Mouse (Mus musculus): Measurements from ENCODE around the gene Stat4. TPM values are rescaled to one million over a fixed set of nuclear protein-coding genes. Genes with fewer than 3 reads are reported as not detected.

Stat4 gene
- polyA plus RNA-seq, 1 experiment, result 5.3 TPM

DNA sequence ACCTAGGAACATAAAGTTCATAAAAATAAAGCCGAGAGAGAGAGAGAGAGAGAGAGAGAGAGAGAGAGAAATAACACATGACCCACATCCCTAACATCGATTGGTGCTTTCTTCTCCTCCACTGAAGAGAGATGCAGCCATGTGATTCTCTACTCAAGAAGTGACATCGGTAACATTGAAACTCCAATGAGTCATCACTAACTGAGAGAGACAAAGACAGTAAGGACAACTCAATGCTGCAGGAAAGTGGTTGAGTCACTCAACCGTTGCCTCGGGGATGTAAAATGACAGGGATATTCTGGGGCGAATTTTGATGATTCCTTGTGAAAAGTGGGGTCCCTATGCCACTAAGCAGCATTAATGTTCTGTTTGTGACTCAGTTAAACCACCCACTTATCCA lies 16.8 kb upstream of the Stat4 start:
- TF ChIP-seq POLR2A (IDR thresholded peaks at IDR 0.05; ENCODE audit: insufficient read depth, low read length), result no peak
- H3K4me1 ChIP-seq (ENCODE audit: control insufficient read depth, insufficient read depth, low read length), result no peaks in the 10 kb centered on the region

DNA sequence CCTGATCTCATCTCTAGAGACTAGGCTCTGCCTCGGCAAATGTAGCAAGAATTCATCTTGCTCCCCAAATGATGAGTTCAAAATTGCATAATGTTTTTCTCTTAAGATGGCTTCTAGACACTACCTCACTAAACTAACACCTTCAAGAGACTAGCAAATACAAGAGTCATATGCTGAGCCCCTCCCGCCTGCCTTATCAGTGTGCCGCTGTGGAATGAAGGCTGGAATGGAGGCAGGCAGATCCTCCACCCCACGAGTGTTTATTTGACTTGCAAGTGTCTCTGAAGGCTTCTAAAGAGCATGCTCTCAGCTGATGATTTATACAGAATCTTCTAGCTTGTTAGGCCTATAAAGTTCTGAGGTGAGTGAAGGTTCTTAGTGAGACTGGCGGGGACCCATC lies 11.4 kb upstream of the Stat4 start:
- TF ChIP-seq CTCF (IDR thresholded peaks at IDR 0.05; ENCODE audit: low read depth, low read length) (no peak), EP300 (IDR thresholded peaks at IDR 0.05; ENCODE audit: insufficient read depth, low read depth, low read length) (no peak), POLR2A (IDR thresholded peaks at IDR 0.05; ENCODE audit: insufficient read depth, low read length) (no peak)
- Histone ChIP-seq H3K9ac (ENCODE audit: low read depth, poor library complexity, severe bottlenecking) (no peak overlapping the region), H3K4me3 (ENCODE audit: low read depth, low read length) (no peak overlapping the region), H3K27ac (ENCODE audit: insufficient read depth, low read length) (no peak overlapping the region), H3K4me1 (ENCODE audit: control insufficient read depth, insufficient read depth, low read length) (no peaks in the 10 kb centered on the region), H3K36me3 (ENCODE audit: control insufficient read depth, insufficient read depth, low read length, poor library complexity, severe bottlenecking) (no peaks in the 10 kb centered on the region), H3K9me3 (replicated peaks; ENCODE audit: control insufficient read depth, insufficient read depth, low read length, poor library complexity, severe bottlenecking) (no peaks in the 10 kb centered on the region), H3K27me3 (ENCODE audit: control insufficient read depth, insufficient read depth, low read length, poor library complexity, severe bottlenecking) (no peaks in the 10 kb centered on the region)

More for the DNA sequence above, 16.8 kb upstream of the Stat4 start:
- Histone ChIP-seq H3K27me3 (ENCODE audit: control insufficient read depth, insufficient read depth, low read length, poor library complexity, severe bottlenecking) (no peaks in the 10 kb centered on the region), H3K9me3 (replicated peaks; ENCODE audit: control insufficient read depth, insufficient read depth, low read length, poor library complexity, severe bottlenecking) (no peaks in the 10 kb centered on the region), H3K4me3 (ENCODE audit: low read depth, low read length) (no peak overlapping the region), H3K36me3 (ENCODE audit: control insufficient read depth, insufficient read depth, low read length, poor library complexity, severe bottlenecking) (no peaks in the 10 kb centered on the region), H3K27ac (ENCODE audit: insufficient read depth, low read length) (no peak overlapping the region), H3K9ac (ENCODE audit: low read depth, poor library complexity, severe bottlenecking) (no peak overlapping the region)

DNA sequence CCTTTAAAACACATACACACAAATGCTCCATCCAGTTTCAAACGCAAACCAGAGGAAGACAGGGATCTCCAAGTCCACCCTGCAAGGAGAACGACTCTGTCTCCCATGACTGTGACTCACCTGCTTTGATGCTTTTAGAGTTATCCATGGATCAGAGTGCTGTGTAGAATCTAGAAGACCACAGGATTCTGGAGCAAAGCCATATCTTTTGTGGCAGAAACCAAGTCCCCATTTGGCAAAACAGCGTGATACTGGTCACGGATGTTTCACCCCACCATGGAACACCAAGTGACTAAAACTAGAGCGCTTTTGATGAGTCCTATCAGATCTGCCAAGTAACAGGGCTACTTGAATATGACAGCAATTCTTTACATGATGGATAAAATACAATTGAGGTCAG lies 7.9 kb upstream of the Stat4 start:
- no peak overlapping the region for H3K4me3 ChIP-seq (ENCODE audit: low read depth, low read length)
- H3K27ac ChIP-seq (ENCODE audit: insufficient read depth, low read length), result no peak overlapping the region
- no peaks in the 10 kb centered on the region for H3K36me3 ChIP-seq (ENCODE audit: control insufficient read depth, insufficient read depth, low read length, poor library complexity, severe bottlenecking)

DNA sequence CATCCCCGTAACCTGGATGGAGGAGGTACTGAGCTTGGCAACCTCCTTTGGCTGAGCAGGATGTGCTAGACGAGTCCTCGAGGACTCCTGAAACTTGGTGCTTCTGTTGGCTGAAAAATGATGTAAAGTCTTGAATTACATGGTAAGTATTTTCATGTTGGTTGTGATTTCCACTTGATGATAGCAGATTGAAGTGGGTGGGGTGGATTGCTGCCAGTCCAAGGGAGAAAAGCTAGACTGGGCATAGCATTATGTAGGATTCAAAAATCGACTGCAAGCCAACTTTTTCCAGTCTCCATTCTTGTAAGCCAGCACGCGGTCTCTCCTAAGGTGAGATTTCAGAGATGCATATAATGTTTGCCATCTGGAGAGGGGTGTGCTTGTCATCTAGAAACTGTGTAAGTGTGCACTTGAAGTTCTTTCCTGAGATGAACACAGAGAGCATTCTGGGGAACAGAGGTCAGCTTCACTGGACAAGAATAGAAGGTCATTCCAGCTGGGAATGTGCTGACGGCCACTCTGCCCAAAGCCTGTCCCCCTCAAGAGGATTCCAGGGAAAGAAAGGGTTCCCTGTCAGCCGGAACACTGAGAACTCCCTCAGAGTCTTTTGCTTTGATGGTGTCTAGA lies 5.1 kb downstream of the Stat4 start:
- Histone ChIP-seq H3K9me3 (replicated peaks; ENCODE audit: control insufficient read depth, insufficient read depth, low read length, poor library complexity, severe bottlenecking) (no peaks in the 10 kb centered on the region), H3K4me3 (ENCODE audit: low read depth, low read length) (no peak overlapping the region), H3K27me3 (ENCODE audit: control insufficient read depth, insufficient read depth, low read length, poor library complexity, severe bottlenecking) (no peaks in the 10 kb centered on the region), H3K4me1 (ENCODE audit: control insufficient read depth, insufficient read depth, low read length) (no peaks in the 10 kb centered on the region), H3K9ac (ENCODE audit: low read depth, poor library complexity, severe bottlenecking) (no peak overlapping the region), H3K27ac (ENCODE audit: insufficient read depth, low read length) (no peak overlapping the region), H3K36me3 (ENCODE audit: control insufficient read depth, insufficient read depth, low read length, poor library complexity, severe bottlenecking) (no peaks in the 10 kb centered on the region)
- no peak for TF ChIP-seq EP300 (IDR thresholded peaks at IDR 0.05; ENCODE audit: insufficient read depth, low read depth, low read length)

More for the DNA sequence above, 7.9 kb upstream of the Stat4 start:
- Histone ChIP-seq H3K27me3 (ENCODE audit: control insufficient read depth, insufficient read depth, low read length, poor library complexity, severe bottlenecking) (no peaks in the 10 kb centered on the region), H3K4me1 (ENCODE audit: control insufficient read depth, insufficient read depth, low read length) (no peaks in the 10 kb centered on the region), H3K9me3 (replicated peaks; ENCODE audit: control insufficient read depth, insufficient read depth, low read length, poor library complexity, severe bottlenecking) (no peaks in the 10 kb centered on the region), H3K9ac (ENCODE audit: low read depth, poor library complexity, severe bottlenecking) (no peak overlapping the region)
- TF ChIP-seq EP300 (IDR thresholded peaks at IDR 0.05; ENCODE audit: insufficient read depth, low read depth, low read length), result no peak
- TF ChIP-seq POLR2A (IDR thresholded peaks at IDR 0.05; ENCODE audit: insufficient read depth, low read length), result no peak
- no peak for TF ChIP-seq CTCF (IDR thresholded peaks at IDR 0.05; ENCODE audit: low read depth, low read length)

DNA sequence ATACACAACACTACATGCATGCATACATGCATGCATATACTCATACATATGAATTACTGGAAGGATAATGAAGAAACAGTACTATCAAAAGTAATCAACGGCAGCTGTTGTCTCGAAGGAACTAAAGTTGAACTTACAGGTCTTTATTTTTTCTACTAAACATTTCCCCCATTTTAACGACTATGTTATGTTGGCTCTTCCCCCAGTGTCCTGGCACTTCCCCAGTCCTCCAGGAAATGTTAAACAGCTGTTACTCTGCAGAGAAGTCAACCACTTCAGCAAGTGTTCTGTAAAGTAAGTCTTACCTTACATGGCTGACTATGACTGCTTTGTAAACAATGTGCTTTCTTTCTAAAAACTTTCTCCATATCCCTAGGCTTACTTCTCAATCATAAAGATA lies 9.1 kb downstream of the Stat4 start:
- H3K9ac ChIP-seq (ENCODE audit: low read depth, poor library complexity, severe bottlenecking), result no peak overlapping the region
- H3K4me3 ChIP-seq (ENCODE audit: low read depth, low read length), result no peak overlapping the region
- no peaks in the 10 kb centered on the region for H3K36me3 ChIP-seq (ENCODE audit: control insufficient read depth, insufficient read depth, low read length, poor library complexity, severe bottlenecking)
- no peaks in the 10 kb centered on the region for H3K9me3 ChIP-seq (replicated peaks; ENCODE audit: control insufficient read depth, insufficient read depth, low read length, poor library complexity, severe bottlenecking)
- H3K27me3 ChIP-seq (ENCODE audit: control insufficient read depth, insufficient read depth, low read length, poor library complexity, severe bottlenecking), result no peaks in the 10 kb centered on the region
- H3K27ac ChIP-seq (ENCODE audit: insufficient read depth, low read length), result no peak overlapping the region
- H3K4me1 ChIP-seq (ENCODE audit: control insufficient read depth, insufficient read depth, low read length), result no peaks in the 10 kb centered on the region
- TF ChIP-seq EP300 (IDR thresholded peaks at IDR 0.05; ENCODE audit: insufficient read depth, low read depth, low read length) (no peak), POLR2A (IDR thresholded peaks at IDR 0.05; ENCODE audit: insufficient read depth, low read length) (no peak), CTCF (IDR thresholded peaks at IDR 0.05; ENCODE audit: low read depth, low read length) (no peak)

DNA sequence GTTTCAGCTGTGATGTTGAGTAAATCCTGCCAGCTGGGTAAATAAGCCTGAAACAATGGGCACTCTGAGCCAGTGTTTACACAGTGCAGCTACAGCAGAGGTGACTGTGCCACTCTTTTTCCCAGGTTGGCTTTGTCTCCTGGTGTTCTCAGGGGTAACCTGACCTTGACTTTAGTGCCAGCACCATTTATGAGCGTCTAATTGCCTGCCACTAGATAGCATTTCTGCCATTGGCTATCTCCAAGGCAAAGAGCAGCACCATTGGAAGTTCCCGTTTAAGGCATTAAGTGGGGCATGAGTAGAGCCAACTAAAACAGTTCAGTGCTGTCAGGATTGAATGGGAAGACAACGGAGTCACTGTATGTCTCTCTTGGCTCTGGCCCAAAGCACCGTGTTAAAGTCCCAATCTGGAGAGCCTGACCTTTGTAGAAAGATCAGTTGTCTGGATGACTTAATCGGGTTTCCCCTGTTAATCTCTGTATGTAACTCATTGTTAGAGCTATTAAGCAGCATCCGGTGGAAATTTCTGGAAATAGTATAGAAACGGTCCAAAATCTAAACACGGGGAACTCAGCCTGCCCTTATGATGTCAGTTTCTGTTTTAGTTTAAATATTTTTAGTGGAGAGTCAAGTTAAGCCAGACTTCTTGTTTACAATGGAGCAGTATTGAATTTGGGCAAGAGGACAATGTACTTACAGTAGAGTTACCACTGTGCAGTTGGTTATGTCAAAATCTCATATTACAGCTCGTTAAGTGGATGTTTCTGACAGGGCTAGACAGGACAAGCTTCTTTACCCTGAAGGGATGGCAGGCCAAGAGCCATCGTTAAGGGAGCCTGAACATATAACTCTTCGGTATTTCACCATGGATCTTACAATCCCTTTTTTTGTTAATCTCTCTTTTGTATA lies 10.1 kb downstream of the Stat4 start:
- H3K9ac ChIP-seq (ENCODE audit: low read depth, poor library complexity, severe bottlenecking), result no peak overlapping the region
- H3K27ac ChIP-seq (ENCODE audit: insufficient read depth, low read length), result no peak overlapping the region
- H3K9me3 ChIP-seq (replicated peaks; ENCODE audit: control insufficient read depth, insufficient read depth, low read length, poor library complexity, severe bottlenecking), result no peaks in the 10 kb centered on the region
- TF ChIP-seq CTCF (IDR thresholded peaks at IDR 0.05; ENCODE audit: low read depth, low read length) (no peak), EP300 (IDR thresholded peaks at IDR 0.05; ENCODE audit: insufficient read depth, low read depth, low read length) (no peak), POLR2A (IDR thresholded peaks at IDR 0.05; ENCODE audit: insufficient read depth, low read length) (no peak)
- no peaks in the 10 kb centered on the region for H3K4me1 ChIP-seq (ENCODE audit: control insufficient read depth, insufficient read depth, low read length)
- H3K4me3 ChIP-seq (ENCODE audit: low read depth, low read length), result no peak overlapping the region
- H3K36me3 ChIP-seq (ENCODE audit: control insufficient read depth, insufficient read depth, low read length, poor library complexity, severe bottlenecking), result no peaks in the 10 kb centered on the region
- H3K27me3 ChIP-seq (ENCODE audit: control insufficient read depth, insufficient read depth, low read length, poor library complexity, severe bottlenecking), result no peaks in the 10 kb centered on the region
